Comparison of ENCODE assay signal across 10 mouse cellular contexts in genomic region chr7:49209526-49209925, GRCm38 (mm10).
DNase-seq lines count a peak whose midpoint lies in the region; ATAC-seq lines count a peak whose summit lies in the region.
"Had no signal": no experiment of that assay in that cellular context is flagged by ENCODE, and none has a peak within 500 bp of the region (broad histone marks: within the 10 kb centered on the region; RNA-seq: fewer than 3 reads in every experiment).

No protein-coding gene starts in this region.

- H3K4me1 ChIP-seq in kidney, embryonic 16.5 days (ENCODE audit: insufficient read depth, low read length): no peaks in the 10 kb centered on the region
- H3K4me1 ChIP-seq: limb, embryonic 10.5 days had no signal

- no peak for ATAC-seq in kidney, embryonic 16.5 days (ENCODE audit: low FRiP score, low TSS enrichment)
- ATAC-seq in erythroid progenitor cell, adult 5-6 weeks (replicated peaks; ENCODE audit: low FRiP score, poor library complexity, severe bottlenecking): no peak
- no peak for ATAC-seq in erythroblast, adult 5-6 weeks (replicated peaks; ENCODE audit: low FRiP score, poor library complexity, severe bottlenecking)
- ATAC-seq in megakaryocyte progenitor cell, adult 5-6 weeks (replicated peaks; ENCODE audit: poor library complexity): no peak

- 74% methylated on average over 7 of the region's 7 CpGs for WGBS in kidney, embryonic 16.5 days

- no peak overlapping the region for H3K4me2 ChIP-seq in kidney, embryonic 16.5 days (replicated peaks; ENCODE audit: low read depth, low read length)

- H3K27me3 ChIP-seq in kidney, embryonic 16.5 days (ENCODE audit: insufficient read depth, low read length): no peaks in the 10 kb centered on the region

- H3K4me3 ChIP-seq in kidney, embryonic 16.5 days (ENCODE audit: low read length): no peak overlapping the region
- H3K4me3 ChIP-seq: limb, embryonic 10.5 days had no signal

- peak overlapping the region; percentile 32; the same call in 1 of the 2 replicates for H3K27ac ChIP-seq in kidney, embryonic 16.5 days (ENCODE audit: low read length)
- H3K27ac ChIP-seq: limb, embryonic 10.5 days had no signal

- no peak overlapping the region for H3K9ac ChIP-seq in kidney, embryonic 16.5 days (replicated peaks; ENCODE audit: low read length)

- H3K36me3 ChIP-seq in kidney, embryonic 16.5 days (ENCODE audit: insufficient read depth, low read length): no peaks in the 10 kb centered on the region
- H3K36me3 ChIP-seq: limb, embryonic 10.5 days had no signal

- peak; percentile 37 for DNase-seq in adrenal gland, postnatal 10 days
- no peak for DNase-seq in adrenal gland, postnatal 25 days
- peak; percentile 66 for DNase-seq in 3134 (ENCODE audit: extremely low read depth, insufficient read length, low spot score)
- peak; percentile 56 to 75 for DNase-seq in heart, adult 9 months (ENCODE audit: low spot score in 2 of 2)
- DNase-seq: right cerebral cortex, adult 18-20 months had no signal

- no peaks in the 10 kb centered on the region for H3K9me3 ChIP-seq in kidney, embryonic 16.5 days (ENCODE audit: low read length)
- H3K9me3 ChIP-seq: limb, embryonic 10.5 days had no signal
